Mouse (Mus musculus): ENCODE measurements at regions not wholly inside any gene's neighbourhood (a gene's known extent, or its start where the extent isn't known, plus 50 kb on each side); places are given as distances from the start of the nearest gene placed in this dataset.
A peak's percentile ranks its signal among the peaks of the same experiment; 100 is the strongest.

DNA sequence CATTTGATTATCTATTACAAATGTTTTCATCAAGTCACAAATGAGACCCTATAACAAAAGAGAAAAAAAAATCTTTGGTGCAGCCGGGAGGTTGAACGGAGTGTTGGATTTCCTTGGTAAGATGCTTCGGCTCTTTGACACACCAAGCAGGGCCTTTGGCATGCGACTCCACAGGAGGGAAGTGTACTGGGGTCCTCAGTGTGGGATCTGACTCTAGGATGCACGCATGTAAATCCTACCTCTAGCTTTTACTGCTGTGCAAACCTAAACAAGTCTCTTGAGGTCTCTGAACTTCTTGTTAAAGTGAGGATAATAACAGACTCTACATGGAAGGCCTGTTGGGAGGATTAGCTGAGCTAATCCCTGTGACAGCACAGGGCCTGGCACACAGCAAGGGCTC is 257.6 kb upstream of the Irx3 start:
- 0 out of 2 replicates have a peak, but pooled peaks cover 5% of the 10 kb centered on the region for H3K4me1 ChIP-seq (replicated peaks)
- H3K9me3 ChIP-seq (replicated peaks): no peaks in the 10 kb centered on the region
- H3K4me3 ChIP-seq (replicated peaks): no peak overlapping the region
- H3K9ac ChIP-seq: no peak overlapping the region
- 77% methylated on average over 5 of the region's 5 CpGs for WGBS (ENCODE audit: insufficient replicate concordance)
- H3K4me2 ChIP-seq: no peak overlapping the region
- no peak for DNase-seq
- peaks cover 22% of the 10 kb centered on the region for H3K27me3 ChIP-seq
- H3K36me3 ChIP-seq: no peaks in the 10 kb centered on the region
- H3K27ac ChIP-seq: no peak overlapping the region
- ATAC-seq (ENCODE audit: low read depth): no peak

DNA sequence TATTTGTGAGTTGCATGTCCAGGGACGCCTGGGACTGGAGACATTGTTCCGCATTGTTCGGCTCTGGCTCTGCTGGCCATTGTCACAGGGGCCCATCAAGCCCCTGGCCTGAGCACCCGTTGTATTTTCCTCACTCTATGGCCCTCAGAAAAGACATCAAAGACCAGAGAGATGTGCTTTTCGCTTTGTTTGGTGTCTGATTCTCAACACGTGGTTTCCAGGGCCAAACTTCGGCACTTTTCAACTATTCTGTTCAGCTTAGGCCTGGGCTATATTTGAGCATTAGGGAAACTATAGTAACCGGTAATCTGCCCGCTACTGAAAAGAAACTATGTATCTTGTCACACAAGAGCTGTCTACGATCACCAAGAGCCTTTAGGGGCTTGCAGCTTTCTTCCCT is 257.1 kb upstream of the Irx3 start:
- Histone ChIP-seq H3K9ac (no peak overlapping the region), H3K36me3 (no peaks in the 10 kb centered on the region), H3K4me1 (replicated peaks) (0 out of 2 replicates have a peak, but pooled peaks cover 5% of the 10 kb centered on the region), H3K4me3 (replicated peaks) (no peak overlapping the region), H3K9me3 (replicated peaks) (no peaks in the 10 kb centered on the region), H3K27me3 (peaks cover 17% of the 10 kb centered on the region; the same call in 1 of the 2 replicates), H3K4me2 (no peak overlapping the region), H3K27ac (no peak overlapping the region)
- DNase-seq: no peak
- ATAC-seq (ENCODE audit: low read depth): no peak
- WGBS (ENCODE audit: insufficient replicate concordance): 70% methylated on average over 10 of the region's 10 CpGs

DNA sequence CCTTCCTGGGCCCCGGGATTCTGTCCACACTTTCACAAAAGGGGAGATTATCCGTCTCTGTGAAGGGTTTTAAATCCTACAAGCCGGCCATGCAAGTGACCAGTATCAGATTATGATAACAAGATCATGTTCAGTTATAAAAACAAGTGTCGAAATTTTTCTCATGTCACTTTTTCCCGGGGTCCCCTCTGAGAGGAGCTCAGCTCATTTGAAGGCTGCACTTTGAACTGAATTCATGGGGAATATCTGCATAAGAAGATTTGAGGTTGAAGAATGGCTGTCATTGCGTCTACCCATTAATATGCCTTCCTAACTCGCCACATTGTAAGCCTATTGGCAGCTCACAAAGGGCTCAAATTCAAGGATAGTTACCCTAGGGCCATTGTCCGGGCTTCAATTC is 256.0 kb upstream of the Irx3 start:
- H3K9me3 ChIP-seq (replicated peaks): no peaks in the 10 kb centered on the region
- ATAC-seq (ENCODE audit: low read depth) (no peak), DNase-seq (no peak)
- H3K4me1 ChIP-seq (replicated peaks): 0 out of 2 replicates have a peak, but pooled peaks cover 5% of the 10 kb centered on the region
- no peaks in the 10 kb centered on the region for H3K36me3 ChIP-seq
- no peak overlapping the region for H3K9ac ChIP-seq
- peaks cover 16% of the 10 kb centered on the region; the same call in 1 of the 2 replicates for H3K27me3 ChIP-seq
- H3K4me3 ChIP-seq (replicated peaks): no peak overlapping the region
- no peak overlapping the region for H3K27ac ChIP-seq
- WGBS (ENCODE audit: insufficient replicate concordance): 69% methylated on average over 8 of the region's 8 CpGs
- no peak overlapping the region for H3K4me2 ChIP-seq

DNA sequence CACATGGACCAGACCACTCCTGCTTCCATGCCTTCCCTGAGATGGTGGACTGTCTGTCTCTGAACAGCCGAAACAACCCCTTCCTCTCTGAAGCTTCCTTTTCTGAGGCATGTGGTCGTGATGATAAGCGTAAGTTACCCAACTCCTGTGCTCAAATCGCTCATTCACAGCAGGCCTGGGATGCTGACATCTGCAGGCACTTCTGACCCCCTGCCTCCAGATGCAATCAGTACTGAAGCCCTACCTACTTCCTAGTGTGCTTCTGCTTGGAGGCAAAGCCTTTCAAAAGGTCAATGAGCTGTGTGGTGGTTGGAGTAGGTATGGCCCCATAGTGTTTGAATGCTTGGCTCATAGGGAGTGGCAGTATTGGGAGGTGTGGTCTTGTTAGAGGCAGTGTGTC is 253.7 kb upstream of the Irx3 start:
- Histone ChIP-seq H3K36me3 (no peaks in the 10 kb centered on the region), H3K9ac (no peak overlapping the region), H3K4me1 (replicated peaks) (0 out of 2 replicates have a peak, but pooled peaks cover 5% of the 10 kb centered on the region), H3K4me3 (replicated peaks) (no peak overlapping the region), H3K27ac (no peak overlapping the region), H3K27me3 (peaks cover 6% of the 10 kb centered on the region; the same call in 1 of the 2 replicates), H3K9me3 (replicated peaks) (no peaks in the 10 kb centered on the region), H3K4me2 (no peak overlapping the region)
- 23% methylated on average over 4 of the region's 4 CpGs for WGBS (ENCODE audit: insufficient replicate concordance)
- no peak for DNase-seq
- ATAC-seq (ENCODE audit: low read depth): peak; percentile 41; the same call in 1 of the 2 replicates

DNA sequence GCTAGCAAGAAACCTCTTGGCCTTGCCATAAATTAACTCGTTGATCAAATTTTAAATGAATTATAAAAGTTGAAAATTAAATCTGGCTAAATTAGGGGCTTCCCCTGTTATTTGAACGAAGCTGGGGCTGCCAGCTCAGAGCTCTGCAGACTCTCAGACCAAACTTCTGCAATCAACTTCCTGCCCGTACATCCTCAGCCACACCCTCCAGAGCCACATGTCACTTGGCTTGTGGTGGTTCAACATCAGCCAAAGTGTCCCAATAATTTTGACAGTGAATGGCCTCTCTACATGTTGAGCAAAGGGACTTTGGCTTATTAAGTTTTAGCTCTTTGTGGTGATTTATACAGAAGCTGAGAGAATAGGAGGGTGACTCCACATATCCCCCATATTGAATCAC is 242.8 kb upstream of the Irx3 start:
- Histone ChIP-seq H3K4me3 (replicated peaks) (no peak overlapping the region), H3K4me2 (no peak overlapping the region), H3K9me3 (replicated peaks) (no peaks in the 10 kb centered on the region), H3K27ac (no peak overlapping the region), H3K9ac (no peak overlapping the region), H3K27me3 (no peaks in the 10 kb centered on the region), H3K4me1 (replicated peaks) (no peaks in the 10 kb centered on the region), H3K36me3 (no peaks in the 10 kb centered on the region)
- ATAC-seq (ENCODE audit: low read depth): no peak
- DNase-seq: no peak
- WGBS (ENCODE audit: insufficient replicate concordance): 26% methylated on average over 3 of the region's 3 CpGs

DNA sequence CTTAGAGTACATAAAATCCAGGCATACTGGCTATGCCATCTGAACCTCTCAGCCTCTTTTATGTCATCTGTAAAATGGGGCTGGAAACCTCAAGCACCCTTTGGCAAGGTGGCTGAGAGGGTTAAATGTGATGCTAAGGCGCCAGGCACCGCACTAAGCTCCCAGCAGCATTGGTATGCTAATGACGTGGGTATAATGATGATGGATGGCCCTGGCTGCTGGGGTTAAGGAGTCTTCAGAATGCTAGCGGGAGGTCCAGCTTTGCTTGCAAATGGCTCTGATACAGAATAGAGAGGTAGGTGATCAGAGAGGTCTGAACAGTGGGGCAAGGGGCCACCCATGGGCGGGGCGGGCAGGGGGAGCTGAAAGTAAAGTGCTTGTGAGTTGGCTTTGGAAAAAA is 241.1 kb upstream of the Irx3 start:
- WGBS (ENCODE audit: insufficient replicate concordance): 28% methylated on average over 6 of the region's 6 CpGs
- Histone ChIP-seq H3K9ac (no peak overlapping the region), H3K27me3 (no peaks in the 10 kb centered on the region), H3K4me1 (replicated peaks) (no peaks in the 10 kb centered on the region), H3K4me2 (no peak overlapping the region), H3K4me3 (replicated peaks) (no peak overlapping the region), H3K36me3 (no peaks in the 10 kb centered on the region), H3K9me3 (replicated peaks) (no peaks in the 10 kb centered on the region), H3K27ac (no peak overlapping the region)
- DNase-seq: no peak
- no peak for ATAC-seq (ENCODE audit: low read depth)

DNA sequence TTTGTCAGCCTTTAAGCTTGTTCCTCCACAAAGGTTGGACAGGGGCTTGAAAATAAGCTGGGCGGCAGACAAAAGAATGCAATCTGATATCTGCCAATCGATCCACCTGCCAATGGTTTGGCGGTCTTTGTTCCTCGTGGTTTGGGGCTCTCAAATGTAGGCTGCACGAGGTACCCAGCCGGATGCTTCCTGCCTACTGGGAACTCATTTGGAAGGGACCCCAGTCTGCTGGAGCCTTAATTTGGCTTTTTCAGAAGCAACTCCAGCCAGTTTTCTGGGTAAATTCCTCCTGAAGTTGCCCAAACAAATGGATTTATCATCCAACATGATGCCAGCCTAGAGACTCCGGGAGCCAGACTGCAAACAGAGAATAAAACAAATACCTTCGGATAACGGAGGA is 228.1 kb upstream of the Irx3 start:
- no peak for DNase-seq
- H3K4me1 ChIP-seq (replicated peaks): peaks cover 40% of the 10 kb centered on the region
- no peak overlapping the region for H3K9ac ChIP-seq
- H3K4me2 ChIP-seq: no peak overlapping the region
- no peaks in the 10 kb centered on the region for H3K9me3 ChIP-seq (replicated peaks)
- ATAC-seq (ENCODE audit: low read depth): no peak
- H3K4me3 ChIP-seq (replicated peaks): no peak overlapping the region
- WGBS (ENCODE audit: insufficient replicate concordance): 45% methylated on average over 9 of the region's 9 CpGs
- H3K36me3 ChIP-seq: no peaks in the 10 kb centered on the region
- peaks cover 29% of the 10 kb centered on the region for H3K27me3 ChIP-seq
- H3K27ac ChIP-seq: no peak overlapping the region

DNA sequence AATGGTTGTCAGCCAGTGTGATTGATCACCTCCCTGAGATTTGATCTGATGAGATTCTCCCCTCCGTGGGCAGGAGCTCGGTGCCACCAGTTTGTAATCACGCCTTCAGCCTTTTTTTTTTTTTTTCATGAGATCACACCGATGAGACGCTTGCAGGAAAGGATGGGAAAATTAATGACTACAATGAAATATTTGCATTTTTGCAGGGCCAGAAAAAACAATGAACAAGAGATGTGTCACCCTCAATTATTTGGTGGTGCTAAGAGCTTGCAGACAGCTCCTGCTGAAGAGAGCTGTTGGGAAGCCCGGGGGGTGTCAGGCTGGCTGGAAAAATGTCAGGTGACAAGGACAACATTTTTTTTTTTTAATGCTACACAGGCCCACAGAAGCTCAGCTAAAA is 227.6 kb upstream of the Irx3 start:
- no peak for DNase-seq
- Histone ChIP-seq H3K4me2 (no peak overlapping the region), H3K9ac (no peak overlapping the region), H3K9me3 (replicated peaks) (no peaks in the 10 kb centered on the region), H3K4me1 (replicated peaks) (peaks cover 43% of the 10 kb centered on the region), H3K27ac (no peak overlapping the region), H3K4me3 (replicated peaks) (no peak overlapping the region), H3K27me3 (peaks cover 30% of the 10 kb centered on the region), H3K36me3 (no peaks in the 10 kb centered on the region)
- 39% methylated on average over 6 of the region's 6 CpGs for WGBS (ENCODE audit: insufficient replicate concordance)
- no peak for ATAC-seq (ENCODE audit: low read depth)

DNA sequence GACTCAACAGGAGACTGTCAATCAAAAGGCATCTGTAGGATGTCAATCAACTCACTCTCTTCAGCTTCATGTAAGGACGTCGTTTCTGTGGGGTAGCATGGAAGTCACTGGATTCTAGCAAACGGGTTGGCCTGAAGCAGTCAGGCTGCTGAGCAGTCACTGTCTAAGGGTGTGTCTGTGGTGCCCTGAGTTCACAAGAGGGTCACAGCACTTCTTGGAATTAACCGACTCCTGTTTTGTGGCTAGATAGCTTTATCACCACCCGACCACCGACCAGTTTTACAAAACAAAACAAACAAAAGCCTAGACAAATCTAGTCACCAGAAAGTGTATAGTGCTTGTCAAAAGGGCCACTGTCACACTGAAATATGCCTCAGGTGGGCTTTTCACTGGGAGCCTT is 226.4 kb upstream of the Irx3 start:
- H3K27ac ChIP-seq: no peak overlapping the region
- H3K4me3 ChIP-seq (replicated peaks): no peak overlapping the region
- DNase-seq: peak; percentile 28
- H3K4me1 ChIP-seq (replicated peaks): peaks cover 53% of the 10 kb centered on the region
- H3K9ac ChIP-seq: no peak overlapping the region
- no peaks in the 10 kb centered on the region for H3K36me3 ChIP-seq
- ATAC-seq (ENCODE audit: low read depth): peak; percentile 80
- no peaks in the 10 kb centered on the region for H3K9me3 ChIP-seq (replicated peaks)
- H3K27me3 ChIP-seq: peaks cover 38% of the 10 kb centered on the region
- WGBS (ENCODE audit: insufficient replicate concordance): 1% methylated on average over 6 of the region's 6 CpGs
- no peak overlapping the region for H3K4me2 ChIP-seq

DNA sequence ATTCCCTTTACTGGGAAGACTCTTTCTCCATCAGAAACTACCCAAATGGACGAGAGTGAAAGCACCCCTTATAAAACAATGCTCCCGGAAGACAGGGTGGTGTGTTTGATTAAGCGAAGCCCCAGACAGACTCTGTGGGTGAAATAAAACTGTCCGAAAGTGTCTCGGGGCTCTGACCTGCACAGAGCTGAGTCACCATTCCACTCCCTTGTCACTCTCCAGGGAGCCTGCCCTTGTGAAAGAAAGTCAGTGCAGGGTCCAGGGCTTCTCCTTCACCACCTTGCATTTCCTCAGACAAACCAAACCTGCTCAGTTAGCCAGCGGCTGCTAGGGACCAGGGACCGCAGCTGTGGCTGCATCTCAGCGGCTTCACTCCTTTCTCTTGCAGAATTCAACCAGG is 222.3 kb upstream of the Irx3 start:
- no peaks in the 10 kb centered on the region for H3K36me3 ChIP-seq
- H3K4me1 ChIP-seq (replicated peaks): peaks cover 59% of the 10 kb centered on the region
- no peak overlapping the region for H3K9ac ChIP-seq
- no peak for DNase-seq
- WGBS (ENCODE audit: insufficient replicate concordance): 22% methylated on average over 8 of the region's 8 CpGs
- ATAC-seq (ENCODE audit: low read depth): no peak
- H3K4me3 ChIP-seq (replicated peaks): no peak overlapping the region
- no peak overlapping the region for H3K27ac ChIP-seq
- no peaks in the 10 kb centered on the region for H3K9me3 ChIP-seq (replicated peaks)
- H3K4me2 ChIP-seq: no peak overlapping the region
- peaks cover 22% of the 10 kb centered on the region for H3K27me3 ChIP-seq

DNA sequence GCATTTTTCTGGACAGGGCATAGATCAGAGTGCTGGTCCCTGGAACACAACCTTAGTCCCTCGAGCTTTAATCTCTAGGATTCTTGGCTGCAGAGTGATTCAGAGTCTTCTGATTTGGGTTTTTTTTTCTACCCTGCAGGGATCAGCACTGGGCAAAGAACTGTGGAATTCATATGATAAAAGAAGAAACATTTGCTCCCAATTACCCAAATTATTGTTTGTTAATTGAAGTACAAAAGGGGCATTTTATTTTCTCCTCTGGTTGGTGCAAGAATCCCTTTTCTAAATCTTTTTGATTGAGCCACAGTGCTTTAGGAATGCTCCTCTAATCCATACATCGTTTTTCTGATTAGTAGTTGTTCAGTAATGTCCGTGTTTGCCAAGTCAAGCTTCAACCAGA is 219.7 kb upstream of the Irx3 start:
- no peaks in the 10 kb centered on the region for H3K9me3 ChIP-seq (replicated peaks)
- no peak overlapping the region for H3K4me2 ChIP-seq
- peaks cover 19% of the 10 kb centered on the region for H3K27me3 ChIP-seq
- no peak for DNase-seq
- no peak for ATAC-seq (ENCODE audit: low read depth)
- 59% methylated on average over 3 of the region's 3 CpGs for WGBS (ENCODE audit: insufficient replicate concordance)
- H3K27ac ChIP-seq: no peak overlapping the region
- no peak overlapping the region for H3K9ac ChIP-seq
- no peak overlapping the region for H3K4me3 ChIP-seq (replicated peaks)
- H3K36me3 ChIP-seq: no peaks in the 10 kb centered on the region
- peaks cover 33% of the 10 kb centered on the region for H3K4me1 ChIP-seq (replicated peaks)

DNA sequence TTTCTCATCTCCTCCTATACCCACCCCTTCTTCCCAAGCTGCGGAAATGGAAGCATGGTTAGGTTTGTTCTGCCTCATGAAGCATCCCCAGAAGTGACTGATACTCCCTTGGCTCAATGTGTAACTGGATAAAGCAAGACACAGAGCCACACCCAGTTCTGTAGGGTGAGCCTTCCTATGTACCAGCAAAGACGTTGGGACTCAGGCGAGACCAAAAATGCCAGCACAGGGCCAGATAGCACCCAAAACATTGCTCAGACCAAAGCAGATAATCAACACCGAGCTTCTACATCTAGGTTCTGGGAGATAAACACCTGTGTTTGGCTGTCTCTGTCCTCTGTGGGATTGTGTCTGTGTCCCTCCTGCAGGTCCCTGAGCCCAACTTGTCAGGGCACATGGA is 212.8 kb upstream of the Irx3 start:
- Histone ChIP-seq H3K4me1 (replicated peaks) (peaks cover 17% of the 10 kb centered on the region), H3K27me3 (no peaks in the 10 kb centered on the region), H3K36me3 (no peaks in the 10 kb centered on the region), H3K9me3 (replicated peaks) (no peaks in the 10 kb centered on the region), H3K4me3 (replicated peaks) (no peak overlapping the region), H3K9ac (no peak overlapping the region), H3K27ac (no peak overlapping the region), H3K4me2 (peak overlapping the region; percentile 8; the same call in 1 of the 2 replicates)
- ATAC-seq (ENCODE audit: low read depth) (peak; percentile 96), DNase-seq (no peak)
- WGBS (ENCODE audit: insufficient replicate concordance): 26% methylated on average over 4 of the region's 4 CpGs
